Mouse (Mus musculus): Measurements from ENCODE around the gene Pkig.

DNA sequence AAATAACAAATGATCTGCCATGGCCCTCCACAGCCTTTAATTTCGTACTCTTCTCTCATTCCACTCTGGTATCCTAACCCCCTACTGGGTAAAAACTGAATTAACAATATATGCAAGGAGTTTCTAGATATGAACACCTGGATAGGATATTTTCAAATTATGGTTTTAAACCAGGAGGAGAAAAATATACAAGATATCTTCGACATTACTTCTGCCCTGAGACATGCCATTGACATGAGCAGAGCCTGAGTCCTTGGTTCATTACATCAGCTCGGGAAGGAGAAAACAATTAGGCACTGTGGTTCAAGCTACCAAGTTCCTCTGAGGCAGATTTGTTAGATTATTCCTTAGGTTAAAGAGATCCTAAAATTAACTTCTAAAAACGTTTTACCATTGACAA, 14.1 kb upstream of the Pkig start:
- TF ChIP-seq CTCF (IDR thresholded peaks at IDR 0.05; ENCODE audit: control insufficient read depth, insufficient read depth, low read length) (no peak), POLR2A (IDR thresholded peaks at IDR 0.05; ENCODE audit: borderline replicate concordance, control insufficient read depth, low read depth, low read length) (no peak)
